Mouse (Mus musculus): ENCODE measurements at regions not wholly inside any gene's neighbourhood (a gene's known extent, or its start where the extent isn't known, plus 50 kb on each side); places are given as distances from the start of the nearest gene placed in this dataset.

GRCm38 (mm10) chr1:128506551-128507313 lies 85.4 kb downstream of the Cxcr4 start:
- TF ChIP-seq POLR2A (IDR thresholded peaks at IDR 0.05; ENCODE audit: low read depth, low read length) = no peak
- TF ChIP-seq CTCF (IDR thresholded peaks at IDR 0.05; ENCODE audit: borderline replicate concordance, insufficient read depth, low read length) = no peak
